Mouse (Mus musculus): Measurements from ENCODE around the gene Cdca4.
"Not testable (repeated sequence)": the region's sequence is repeated elsewhere in the genome, so short reads cannot be mapped to it uniquely, and the experiment has no call there.

Cdca4 gene

DNA sequence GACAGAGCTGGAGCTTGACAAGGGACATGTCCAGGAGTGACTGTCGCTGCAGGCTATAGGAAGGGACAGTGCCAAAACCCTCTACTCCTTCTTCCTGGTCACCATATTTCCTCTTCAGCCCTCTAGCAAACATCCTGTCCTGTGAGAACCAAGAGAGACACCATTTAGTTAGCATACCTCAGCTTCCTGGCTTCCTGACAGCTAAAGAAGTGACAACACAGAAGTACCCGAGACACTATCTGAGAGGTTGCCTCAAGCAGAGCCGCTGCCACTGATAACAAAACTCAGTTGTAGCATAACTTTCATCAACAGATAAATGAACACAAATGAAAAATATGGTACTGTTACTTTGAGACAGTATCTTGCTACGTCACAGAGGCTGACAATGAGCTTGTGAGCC is 7.2 kb downstream of the Cdca4 start:
- no peak for DNase-seq

DNA sequence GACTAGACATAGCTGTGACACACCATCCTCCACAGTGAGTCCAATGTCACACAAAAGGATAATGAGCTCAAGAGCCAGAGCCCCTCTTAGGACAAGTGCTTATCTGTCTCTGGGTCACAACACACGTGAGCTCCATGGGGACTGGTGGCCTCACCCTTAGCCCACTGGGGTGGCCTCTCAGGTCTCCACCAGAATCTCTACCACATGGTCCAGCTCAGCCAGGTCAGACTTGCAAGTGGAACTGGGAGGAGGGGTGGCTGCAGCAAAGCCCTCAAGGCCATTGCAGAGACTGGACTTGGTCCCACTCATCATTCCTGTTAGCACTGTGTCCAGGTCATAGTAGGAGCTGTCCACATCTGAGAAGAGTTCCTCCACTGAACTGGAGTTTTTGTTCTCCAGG is 8.0 kb downstream of the Cdca4 start:
- DNase-seq, result no peak

DNA sequence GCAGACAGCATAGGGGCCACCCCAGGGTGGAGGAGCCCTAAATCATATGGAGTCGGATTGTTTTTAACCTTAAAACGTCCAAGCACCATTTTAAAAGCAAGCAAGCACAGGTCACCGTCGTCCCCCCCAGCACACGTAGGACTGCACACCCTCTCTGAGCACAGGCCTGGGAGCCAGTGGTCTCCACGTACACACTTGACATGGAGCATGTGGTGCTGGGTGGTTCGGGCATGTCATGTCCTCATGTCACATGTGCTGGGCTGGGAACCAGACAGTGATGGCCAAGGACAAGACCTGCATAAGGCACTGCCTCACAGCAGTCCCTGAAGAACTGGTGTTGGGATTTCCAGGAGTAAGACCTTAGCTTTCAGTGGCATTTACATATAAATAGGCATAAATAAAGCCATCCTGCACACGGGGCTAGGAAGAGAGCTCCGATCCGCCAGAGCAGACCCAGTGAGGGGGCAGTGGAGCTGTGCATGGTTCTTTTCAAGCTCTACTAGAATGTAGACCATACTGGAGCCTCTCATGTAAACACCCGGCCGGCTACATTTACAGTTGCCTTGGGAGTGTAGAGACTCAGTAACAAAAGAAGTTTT is 8.7 kb downstream of the Cdca4 start:
- DNase-seq, result no peak

DNA sequence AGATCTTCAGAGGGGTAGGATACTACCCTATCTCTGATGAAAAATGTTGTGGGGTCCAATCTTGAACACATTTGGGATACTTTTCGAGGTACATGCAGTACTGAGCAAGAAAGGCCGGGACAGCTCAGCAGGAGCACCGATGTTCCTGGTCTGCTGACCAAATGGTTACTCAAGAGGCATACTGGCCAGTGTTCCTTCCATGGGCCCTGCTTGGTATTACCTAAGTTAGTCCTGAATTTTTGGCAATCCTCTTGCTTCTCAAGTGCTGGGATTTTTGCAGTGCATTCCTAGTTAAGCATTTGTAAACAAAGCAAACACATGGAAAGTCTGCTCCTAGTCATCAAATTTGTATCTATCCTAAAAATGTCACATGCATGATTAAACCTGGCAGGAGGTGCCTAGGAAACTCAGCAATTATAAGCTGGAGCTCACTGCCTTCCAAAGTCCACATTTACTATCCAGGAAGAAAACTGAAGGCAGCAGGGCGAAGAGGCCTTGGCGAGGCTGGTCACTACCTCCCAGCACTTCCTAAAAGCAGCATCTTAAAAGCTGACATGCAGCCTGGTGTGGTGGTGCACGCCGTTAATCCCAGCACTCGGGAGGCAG is 10.1 kb downstream of the Cdca4 start:
- no peak for DNase-seq

DNA sequence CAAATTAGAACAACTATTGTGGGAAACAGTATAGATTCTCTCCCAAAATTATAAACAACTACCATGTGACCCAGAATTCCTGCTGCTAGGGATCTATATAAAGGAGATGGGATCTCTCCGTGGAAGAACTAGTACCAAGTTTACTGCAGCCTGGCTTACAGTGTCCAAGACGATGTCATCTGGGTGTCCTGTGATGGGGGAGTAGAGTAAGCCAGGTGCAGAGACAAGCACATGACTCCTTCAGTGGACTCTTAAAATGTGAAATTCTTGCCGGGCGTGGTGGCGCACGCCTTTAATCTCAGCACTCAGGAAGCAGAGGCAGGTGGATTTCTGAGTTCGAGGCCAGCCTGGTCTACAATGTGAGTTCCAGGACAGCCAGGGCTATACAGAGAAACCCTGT is 12.4 kb downstream of the Cdca4 start:
- DNase-seq, result not testable (repeated sequence)

DNA sequence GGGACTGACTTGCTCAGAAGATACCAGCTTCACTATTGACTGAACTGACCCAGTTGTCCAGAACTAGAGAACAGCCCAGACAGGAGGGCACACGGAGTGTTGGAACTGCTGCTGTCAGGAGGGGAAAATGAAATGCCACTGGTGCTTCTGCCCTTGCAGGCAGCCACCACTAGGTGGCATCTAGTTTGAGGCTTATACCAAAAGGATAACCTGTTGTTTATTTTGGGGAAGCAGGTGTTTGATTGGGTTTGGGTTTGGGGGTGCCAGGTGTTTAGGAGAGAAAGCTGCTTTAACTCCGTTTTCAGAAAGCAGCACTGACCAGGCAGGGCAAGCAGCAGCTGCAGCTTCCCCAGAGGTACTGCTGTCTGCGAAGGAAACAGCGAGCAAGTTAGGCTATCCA is 12.9 kb downstream of the Cdca4 start:
- peak; percentile 75 to 78 for DNase-seq

DNA sequence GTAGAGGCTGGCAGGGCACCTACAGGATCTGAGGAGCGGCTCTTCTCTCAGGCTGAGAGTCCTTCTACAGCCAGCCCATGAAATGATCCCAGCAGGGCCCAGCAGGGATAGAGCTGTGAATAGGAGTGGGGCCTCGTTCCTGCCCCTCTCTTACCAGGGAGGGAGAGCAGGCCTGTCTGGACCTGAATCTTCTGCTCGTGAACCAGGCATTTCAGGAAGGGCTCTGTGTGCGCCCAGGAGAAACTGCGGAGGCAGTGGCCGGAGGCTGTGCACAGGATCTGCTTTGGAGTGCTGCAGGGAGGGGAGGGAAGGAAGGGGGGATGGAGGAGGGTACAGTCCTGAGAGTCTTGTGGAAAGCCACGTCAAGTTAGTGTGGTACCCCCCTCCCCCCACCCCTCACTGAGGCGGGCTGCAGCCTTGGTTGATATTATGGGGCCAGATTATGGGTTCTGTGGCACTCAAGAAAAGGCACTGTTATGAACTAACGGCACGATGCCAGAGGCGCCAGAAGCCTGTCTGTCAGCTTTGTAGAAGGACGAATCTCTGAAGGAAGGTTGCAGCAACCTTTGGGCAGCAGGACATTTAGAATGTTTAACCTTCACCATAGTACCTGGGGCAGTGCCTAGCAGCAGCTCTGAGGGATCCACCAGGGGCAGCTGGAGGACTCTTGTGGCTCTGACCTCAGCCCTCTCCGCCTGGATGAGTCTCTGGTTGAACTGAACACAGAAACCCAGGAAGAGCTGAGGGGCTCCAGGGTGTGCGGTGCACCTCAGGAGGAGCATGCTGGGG is 14.3 kb downstream of the Cdca4 start:
- no peak for DNase-seq

DNA sequence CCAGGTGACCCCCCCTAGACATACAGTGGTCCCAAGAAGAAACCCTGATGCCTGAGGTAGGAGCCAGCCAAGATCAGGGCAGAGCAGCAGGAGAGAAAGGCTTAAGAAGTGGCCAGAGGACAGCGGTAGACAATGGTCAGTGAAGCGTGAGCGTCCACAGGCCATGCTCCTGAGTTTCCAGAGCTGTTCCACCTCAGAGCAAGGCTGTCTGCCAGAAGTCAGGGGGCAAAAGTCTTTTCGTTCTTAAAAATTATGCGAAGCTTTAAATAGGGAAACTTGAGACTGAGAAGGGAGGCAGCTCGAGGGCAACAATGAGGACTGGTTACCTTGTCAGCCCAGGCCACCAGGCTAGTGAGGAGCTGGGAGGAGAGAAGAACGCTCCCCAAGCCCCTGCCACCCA is 15.9 kb downstream of the Cdca4 start:
- no peak for DNase-seq

DNA sequence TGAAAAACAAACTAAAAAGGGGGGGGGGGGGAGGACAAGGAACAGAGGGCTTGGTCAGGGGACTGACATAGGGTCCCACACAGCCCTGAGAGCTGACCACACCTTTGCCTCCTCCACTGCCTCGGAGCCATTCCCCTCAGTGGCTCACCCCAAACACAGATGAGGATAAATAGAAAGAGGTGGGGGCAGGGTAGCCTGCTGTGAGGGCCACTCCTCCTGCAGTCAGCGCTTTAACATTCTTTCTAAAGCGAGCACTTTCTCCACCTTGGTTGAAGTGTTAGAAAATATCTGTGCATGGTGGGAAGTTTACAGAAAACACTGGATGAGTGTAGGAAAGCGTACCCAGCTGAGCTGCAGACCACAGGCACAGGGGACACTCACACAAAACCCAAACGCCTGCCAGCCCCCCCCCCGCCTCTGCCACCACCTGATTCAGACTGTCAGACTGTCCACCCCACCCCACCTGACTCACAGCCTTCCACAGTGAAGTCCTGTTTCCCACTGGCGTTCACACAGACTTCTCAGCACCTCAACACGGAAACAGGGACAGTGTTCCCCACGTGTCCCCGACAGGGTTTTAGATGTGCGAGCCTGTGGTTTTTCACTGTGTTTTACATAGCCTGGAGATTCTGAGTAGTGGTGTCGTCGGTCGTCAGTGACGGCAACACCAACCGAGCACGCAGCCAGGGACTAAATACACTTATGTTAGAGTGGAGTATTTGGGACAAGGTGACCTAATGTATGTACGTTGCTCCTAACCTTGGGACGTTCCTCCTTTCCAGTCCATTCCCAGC is 18.9 kb downstream of the Cdca4 start:
- no peak for DNase-seq

DNA sequence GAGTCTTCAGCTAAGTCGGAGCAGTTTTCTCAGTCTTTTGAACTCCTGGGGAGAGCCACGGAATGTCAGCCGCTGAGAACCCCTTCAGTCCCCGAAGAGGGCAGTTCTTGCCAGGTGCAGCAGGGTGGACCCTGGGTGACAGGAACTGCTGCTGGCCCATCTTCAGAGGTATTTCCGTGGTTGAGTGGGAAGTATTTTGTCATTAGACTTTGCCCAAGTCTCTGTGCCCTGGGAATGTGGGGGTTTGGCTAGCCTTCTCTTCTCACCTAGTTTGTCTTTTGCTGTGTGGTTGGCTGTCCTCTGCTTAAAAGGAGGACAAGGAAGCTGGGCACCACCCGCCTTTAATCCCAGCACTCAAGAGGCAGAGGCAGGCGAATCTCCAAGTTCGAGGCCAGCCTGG is 19.6 kb downstream of the Cdca4 start:
- no peak for DNase-seq

DNA sequence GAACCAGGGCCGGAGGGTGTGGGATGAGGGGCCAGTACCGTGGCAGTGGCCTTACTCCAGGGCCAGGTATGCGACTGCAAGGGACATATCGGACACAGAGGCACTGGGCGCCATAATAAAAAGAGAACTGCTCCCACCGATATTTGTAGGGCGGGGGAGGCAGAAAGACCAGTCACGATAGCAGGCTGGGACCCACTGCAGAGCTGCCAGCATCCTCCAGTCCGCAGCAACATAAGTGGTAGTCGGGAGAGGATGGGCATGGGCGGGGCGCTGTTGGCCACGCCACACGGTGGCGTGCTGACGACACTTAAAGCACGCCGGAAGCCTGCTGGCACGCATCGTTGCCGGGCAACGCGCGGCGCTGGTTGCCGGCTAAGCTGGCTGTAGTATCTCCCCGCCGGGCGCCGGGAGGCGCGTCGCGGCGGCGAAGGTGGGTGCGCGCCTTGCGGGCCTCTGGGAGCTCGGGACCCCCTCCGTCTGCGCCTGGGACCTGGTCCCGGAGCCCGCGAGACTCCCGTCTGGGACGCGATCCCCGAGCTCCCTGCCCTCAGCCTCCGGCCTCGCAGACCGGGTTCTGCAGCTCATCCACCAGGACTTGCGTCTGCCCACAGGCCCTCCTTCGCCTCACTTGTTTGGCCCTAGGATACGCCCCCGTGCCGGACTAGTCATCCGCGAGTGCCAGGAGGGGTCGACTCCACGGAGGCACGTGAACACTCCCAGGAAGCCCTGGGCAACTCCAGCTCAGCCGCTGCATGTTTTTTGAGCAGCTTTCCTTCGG is 20.4 kb downstream of the Cdca4 start, which contains the start of gene Clba1:
TSS of gene Clba1 (plus strand) at position 351 of the 778 bp plus-strand sequence.
- DNase-seq, result peak; percentile 91

DNA sequence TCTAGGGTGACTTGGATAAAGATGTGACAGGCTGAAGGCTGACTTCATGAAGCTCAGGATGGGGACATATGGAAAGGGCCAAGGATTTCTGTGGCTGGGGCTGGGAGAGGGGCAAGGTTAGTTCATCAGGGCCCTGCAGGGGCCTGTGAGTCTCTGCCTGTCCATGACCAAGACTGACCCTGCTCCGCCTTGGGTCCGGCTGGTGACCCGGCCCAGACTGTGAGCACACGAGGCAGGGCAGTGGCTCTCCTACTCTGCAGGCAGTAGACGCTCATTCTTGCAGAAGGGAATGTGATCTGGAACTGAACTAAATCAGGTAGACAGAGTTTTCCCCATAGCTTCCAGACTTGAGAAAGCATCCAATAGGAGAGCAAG is 21.0 kb downstream of the Cdca4 start:
- DNase-seq, result no peak

DNA sequence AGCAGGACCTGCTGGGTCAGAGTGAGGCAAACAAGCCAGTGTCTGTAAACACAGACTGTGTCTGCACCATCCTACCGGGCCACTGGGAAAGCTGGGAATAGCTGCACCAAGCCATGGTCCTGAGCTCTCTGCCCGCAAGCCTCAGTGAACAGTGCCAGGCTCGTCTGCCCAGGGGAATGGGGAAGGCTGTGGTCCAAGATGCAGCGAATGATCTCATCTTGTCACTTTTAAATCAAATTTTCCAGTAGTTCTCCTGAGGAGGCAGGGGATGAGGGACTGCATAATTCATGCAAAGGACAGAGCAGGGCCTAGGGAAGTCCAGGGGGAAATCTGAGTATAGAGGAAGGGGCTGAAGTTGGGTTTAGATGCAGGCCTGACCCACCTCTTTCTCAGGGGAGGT is 21.4 kb downstream of the Cdca4 start:
- no peak for DNase-seq

DNA sequence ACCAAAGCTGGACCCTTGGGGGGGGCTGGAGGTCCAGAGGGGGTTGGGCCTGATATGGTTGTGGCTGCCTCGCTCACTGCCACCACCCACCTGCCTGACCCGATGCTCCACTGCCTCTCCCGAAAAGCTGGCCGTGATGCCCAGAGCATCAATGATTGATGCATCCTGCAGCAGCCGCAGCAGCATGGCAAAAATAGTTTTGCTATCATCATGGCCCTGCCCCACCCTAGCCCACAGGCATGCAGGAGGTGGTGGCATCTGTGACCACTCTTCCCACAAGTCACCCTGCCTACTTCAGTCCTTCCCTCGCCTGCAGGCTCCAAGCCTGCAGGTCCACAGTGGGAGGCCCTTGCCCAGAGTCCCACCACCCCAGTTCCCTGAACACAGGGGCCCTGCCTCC is 23.2 kb downstream of the Cdca4 start:
- DNase-seq, result no peak

DNA sequence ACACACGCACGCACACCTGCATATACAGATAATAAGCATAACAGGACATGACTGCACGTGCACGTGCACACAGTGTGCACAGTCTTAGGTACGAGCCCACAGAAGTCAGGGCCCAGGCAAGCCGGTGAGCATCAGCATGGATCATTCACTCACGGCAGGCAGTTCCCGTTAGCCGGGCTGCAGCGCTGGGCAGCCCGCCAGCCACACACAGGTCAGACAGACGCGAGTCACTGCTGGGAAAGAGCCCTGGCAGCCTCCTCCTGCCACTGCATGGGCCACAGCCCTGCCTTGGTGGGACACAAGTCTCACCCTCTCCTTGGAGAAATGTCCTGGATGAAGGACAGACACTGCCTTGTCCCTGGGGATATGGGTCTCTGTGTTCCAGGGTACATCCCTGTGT is 25.2 kb downstream of the Cdca4 start:
- no peak for DNase-seq

DNA sequence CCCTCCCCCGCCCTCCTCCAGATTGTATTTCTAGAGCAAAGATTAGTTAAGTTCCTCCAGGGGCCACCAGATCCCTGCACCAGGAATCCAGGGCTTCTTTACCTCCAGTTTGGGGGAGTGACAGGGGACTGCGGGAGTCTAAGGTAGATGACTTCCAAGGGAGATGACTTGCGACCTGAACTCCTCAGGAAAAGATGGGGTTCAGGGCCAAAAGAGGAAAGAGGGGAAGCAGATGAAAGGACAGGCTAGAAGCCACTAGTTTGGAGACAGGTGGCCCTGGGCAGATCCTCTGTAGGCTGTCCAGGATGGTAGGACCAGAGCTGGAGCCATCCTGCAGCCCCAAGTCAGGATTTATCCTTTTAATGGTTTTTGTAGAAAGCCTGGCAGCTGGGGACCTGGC is 26.3 kb downstream of the Cdca4 start:
- DNase-seq, result no peak

DNA sequence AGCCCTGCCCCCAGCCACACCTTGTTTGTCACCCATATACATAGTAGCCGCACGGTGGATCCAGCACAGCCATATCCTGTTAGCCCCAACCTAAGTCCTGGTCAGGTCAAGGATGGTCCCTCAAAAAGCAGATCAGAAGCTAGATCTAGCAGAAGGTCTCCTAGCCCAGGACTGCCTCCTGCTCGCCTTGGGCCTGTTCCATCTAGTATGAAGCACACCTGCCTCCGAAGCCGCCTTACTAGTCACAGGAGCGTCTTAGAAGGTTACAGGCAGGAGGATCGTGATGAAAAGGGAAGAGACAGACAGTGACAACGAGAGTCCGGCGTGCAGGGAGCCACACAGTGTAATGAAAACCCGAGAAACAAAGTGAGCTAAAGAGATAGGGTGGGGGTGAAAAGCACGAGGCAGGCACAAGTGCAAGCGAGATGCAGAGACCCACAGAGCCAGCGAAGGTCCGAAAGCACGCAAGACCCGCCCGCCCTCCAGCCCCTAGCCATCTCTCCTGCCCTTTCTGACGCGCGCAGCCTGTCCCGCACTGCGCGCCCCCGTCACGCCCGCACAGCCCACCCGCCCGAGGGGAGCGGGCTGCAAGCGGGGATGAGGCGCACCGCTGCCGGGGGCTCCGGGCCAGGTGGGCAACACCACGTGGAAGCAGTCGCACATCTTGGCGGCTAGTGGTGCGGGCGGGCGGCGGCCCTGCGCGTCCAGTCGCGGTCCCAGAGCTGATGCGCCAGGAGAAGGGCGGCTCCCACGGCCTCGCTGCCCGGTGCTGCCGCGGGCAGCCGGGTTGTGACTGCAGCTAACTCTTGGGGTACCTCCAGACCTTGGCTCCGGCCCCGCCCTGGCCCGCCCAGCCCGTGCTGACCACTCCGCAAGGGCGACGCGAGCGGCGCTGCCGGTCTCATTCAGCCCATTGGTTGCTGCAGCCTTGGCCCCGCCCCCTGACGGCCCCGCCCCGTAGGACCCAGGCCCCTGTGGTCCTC is 27.1 kb downstream of the Cdca4 start, which contains the start of gene Ahnak2:
TSS of gene Ahnak2 (minus strand) at position 794 of the 983 bp plus-strand sequence.
- no peak for DNase-seq

DNA sequence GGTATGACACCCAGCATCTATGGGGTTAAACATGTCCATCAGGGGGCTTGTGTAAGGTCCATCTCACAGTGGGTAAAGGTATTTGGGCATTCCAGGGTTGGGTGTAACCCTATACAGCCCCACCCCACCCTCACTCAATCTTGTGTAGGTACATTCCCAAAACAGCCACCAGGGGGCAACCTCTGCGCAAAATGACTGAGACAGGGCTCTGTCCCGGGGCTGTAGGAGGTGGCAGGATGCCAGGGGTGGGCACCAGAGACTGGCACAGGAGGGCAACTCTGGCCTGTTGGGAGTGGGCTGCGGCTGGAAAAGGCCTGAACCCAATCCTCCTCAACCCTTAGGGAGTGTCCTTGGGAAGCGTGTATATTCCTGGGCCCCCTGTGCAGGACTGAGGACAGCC is 28.7 kb downstream of the Cdca4 start:
- DNase-seq, result peak; percentile 90 to 91

DNA sequence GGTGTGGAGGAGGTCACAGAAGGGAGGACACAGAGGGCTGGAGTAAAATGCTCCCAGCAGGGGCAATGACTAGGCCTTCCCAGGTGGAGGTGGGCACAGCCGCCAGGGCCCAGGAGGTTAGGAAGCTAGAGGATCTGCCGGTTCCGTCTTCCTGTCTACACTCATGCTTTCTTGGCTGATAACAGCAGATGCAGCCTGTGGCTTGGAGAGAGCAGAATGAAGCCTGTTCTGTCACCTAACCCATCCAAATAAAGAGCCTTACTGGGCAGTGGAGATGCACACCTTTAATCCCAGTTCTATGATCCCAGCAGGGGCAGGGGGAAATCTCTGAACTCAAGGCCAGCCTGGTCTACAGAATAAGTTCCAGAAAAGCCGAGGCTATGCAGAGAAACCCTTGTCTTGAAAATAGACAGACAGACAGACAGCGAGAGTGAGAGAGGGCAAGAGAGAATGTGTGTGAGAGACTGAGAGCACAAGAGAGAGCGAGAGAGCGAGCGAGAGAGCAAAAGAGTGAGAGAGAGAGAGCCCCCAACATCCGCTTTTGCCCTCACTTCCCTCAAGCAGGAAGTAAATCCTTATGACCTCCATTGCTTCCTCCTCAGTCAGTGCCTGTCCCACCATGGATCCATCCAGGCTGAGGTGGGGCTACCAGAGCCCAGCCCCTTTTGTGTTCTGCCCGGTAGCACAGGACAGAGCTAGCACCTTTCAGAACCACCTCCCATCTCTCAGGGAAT is 29.8 kb downstream of the Cdca4 start:
- DNase-seq, result no peak

DNA sequence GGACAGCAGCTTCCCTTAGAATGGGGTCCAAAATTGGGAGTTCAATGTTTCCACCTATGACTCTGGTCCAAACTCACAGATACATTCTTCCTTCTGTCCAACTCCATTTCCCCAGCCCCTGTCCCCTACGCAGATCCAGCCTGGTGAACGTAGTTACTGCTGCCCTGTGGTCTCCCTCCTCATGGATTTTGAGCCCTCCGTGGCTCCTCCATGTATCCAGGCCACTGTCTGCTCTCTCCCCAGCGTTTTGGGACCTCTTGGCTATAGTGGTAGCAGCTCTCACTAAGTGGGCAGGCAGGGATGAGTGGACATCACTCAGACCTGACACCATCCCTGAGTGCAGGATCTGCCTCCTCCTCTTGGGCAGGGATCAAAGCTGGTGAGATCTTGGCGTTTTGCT is 30.5 kb downstream of the Cdca4 start:
- DNase-seq, result no peak

DNA sequence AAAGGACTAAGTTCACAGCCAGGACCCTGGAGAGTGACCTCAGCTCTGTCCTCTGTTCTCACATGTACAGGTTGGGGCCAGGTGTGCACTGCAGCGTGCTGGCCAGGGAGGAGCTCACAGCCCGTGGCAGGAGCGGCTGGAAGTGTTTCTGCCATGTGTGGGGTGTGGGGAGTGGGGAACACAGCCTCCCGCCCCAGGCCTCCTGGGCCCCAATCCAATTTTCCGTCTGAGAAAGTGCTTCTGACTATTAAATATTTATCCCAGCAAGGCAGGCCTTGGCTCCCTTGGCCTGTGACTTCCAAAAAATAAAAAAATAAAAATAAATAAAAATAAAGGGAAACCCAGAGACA is 30.9 kb downstream of the Cdca4 start:
- DNase-seq, result no peak

All from B cell, adult 2 months (primary cell).